Mouse (Mus musculus) midbrain, postnatal 0 days (tissue): ENCODE measurements around the gene Carmil2. TPM values are rescaled to one million over a fixed set of nuclear protein-coding genes. Genes with fewer than 3 reads are reported as not detected.

Source experiments
- ATAC-seq: fragments of 200-750 bp; cut with Nextera tagmentation; 2 replicates; pipeline ENCODE4 v1.8.0; 2017; ENCODE audit warnings: moderate number of reproducible peaks, mild to moderate bottlenecking, moderate TSS enrichment, moderate library complexity; ENCODE audit not compliant: low FRiP score
- DNase-seq: peaks from one replicate; pipeline ENCODE4 v3.0.0-alpha.2; 2015; ENCODE audit warnings: low spot score
- H3K27ac ChIP-seq: fragments of 300-500 bp; sonication (generic); 2 replicates; pipeline ENCODE4 v1.5.1; 2014; ENCODE audit warnings: low read depth, mild to moderate bottlenecking, low read length, mixed read lengths
- H3K27me3 ChIP-seq: fragments of 300-500 bp; sonication (generic); 2 replicates; pipeline ENCODE4 v1.6.1; 2014; ENCODE audit warnings: low read length, control low read depth, mixed read lengths; ENCODE audit not compliant: insufficient read depth
- H3K36me3 ChIP-seq: fragments of 300-500 bp; sonication (generic); 2 replicates; pipeline ENCODE4 v1.6.1; 2014; ENCODE audit warnings: low read length, control low read depth, mixed read lengths; ENCODE audit not compliant: insufficient read depth
- H3K4me1 ChIP-seq: fragments of 300-500 bp; sonication (generic); 2 replicates; pipeline ENCODE4 v1.6.1; 2014; ENCODE audit warnings: mild to moderate bottlenecking, control low read depth, antibody characterized with exemption, low read length, mixed read lengths; ENCODE audit not compliant: insufficient read depth
- H3K4me2 ChIP-seq: fragments of 300-500 bp; sonication (generic); 2 replicates; pipeline ENCODE4 v1.6.1; 2014; ENCODE audit warnings: low read depth, mild to moderate bottlenecking, low read length, mixed read lengths; ENCODE audit not compliant: poor library complexity, severe bottlenecking
- H3K4me3 ChIP-seq: fragments of 300-500 bp; sonication (generic); 2 replicates; pipeline ENCODE4 v1.5.1; 2014; ENCODE audit warnings: low read depth, mild to moderate bottlenecking, low read length, moderate library complexity
- H3K9ac ChIP-seq: fragments of 300-500 bp; sonication (generic); replicated peaks from 2 replicates; pipeline ENCODE4 v1.6.1; 2014; ENCODE audit warnings: mild to moderate bottlenecking, low read length, moderate library complexity, mixed read lengths; ENCODE audit not compliant: poor library complexity, severe bottlenecking
- H3K9me3 ChIP-seq: fragments of 300-500 bp; sonication (generic); 2 replicates; pipeline ENCODE4 v1.6.1; 2016; ENCODE audit warnings: low read length, control low read depth
- CTCF ChIP-seq: IDR thresholded peaks from 2 replicates; pipeline ENCODE4 v1.5.1; 2016; ENCODE audit warnings: antibody characterized with exemption, mild to moderate bottlenecking
- WGBS: fragments of 180-500 bp; shearing (Covaris S2); extraction: QIAGEN DNeasy Blood & Tissue Kit; methylation state at CpG from one replicate; pipeline ENCODE4 v1.1.7; 2014; 5-methylcytosine and 5-hydroxymethylcytosine counted together
- polyA plus RNA-seq: library from polyadenylated mRNA; unstranded; fragments of >200 nt; fragmentation: Nextera tagmentation; extraction: Ambion mirVana; gene quantifications from 2 replicates; pipeline ENCODE4 v1.2.1, GENCODE M21; 2015
- total RNA-seq: library from RNA; depleted of rRNA; stranded (reverse); fragments of >200 nt; gene quantifications from 2 replicates; pipeline ENCODE4 v1.2.3, GENCODE M21; 2014; rRNA removed

Carmil2 gene
- total and polyA plus RNA-seq, 2 experiments from 2014 or later = 5.4 to 35.1 TPM

DNA sequence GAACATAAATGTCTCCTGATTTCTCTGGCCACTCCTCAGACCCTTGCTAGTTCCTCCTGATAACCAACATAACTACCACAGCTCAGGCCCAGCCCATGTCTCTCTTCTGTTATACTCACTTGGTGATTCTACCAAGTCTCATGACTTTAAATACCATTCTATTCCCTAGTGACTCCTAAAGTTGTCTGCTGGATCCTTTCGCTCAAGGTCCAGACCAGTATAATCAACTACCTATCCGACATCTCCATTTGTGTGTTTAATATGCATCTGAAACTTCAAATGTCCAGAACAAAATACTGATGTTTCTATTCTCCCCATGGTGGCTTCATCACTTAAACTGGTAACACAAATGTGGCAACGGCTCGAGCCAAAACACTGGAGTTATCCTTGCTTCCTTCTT, 57.2 kb downstream of the Carmil2 start:
- no peaks in the 10 kb centered on the region for H3K4me1 ChIP-seq
- no peak overlapping the region for H3K9ac ChIP-seq
- no peak overlapping the region for H3K4me2 ChIP-seq
- H3K27me3 ChIP-seq = no peaks in the 10 kb centered on the region
- WGBS = 95% methylated on average over 4 of the region's 4 CpGs
- H3K27ac ChIP-seq = no peak overlapping the region
- no peaks in the 10 kb centered on the region for H3K9me3 ChIP-seq
- no peak for ATAC-seq
- no peaks in the 10 kb centered on the region for H3K36me3 ChIP-seq
- DNase-seq = no peak
- H3K4me3 ChIP-seq = no peak overlapping the region
- TF ChIP-seq CTCF = no peak

Other genes starting within 250 kb of the Carmil2 start
- 75.0 and 82.8 TPM in 2 replicates for gene Tppp3, start 214.7 kb upstream of the Carmil2 start, total RNA-seq
- 159 and 164 TPM in 2 replicates for gene Tppp3, start 214.7 kb upstream of the Carmil2 start, polyA plus RNA-seq
- gene Zdhhc1, start 189.4 kb upstream of the Carmil2 start, total RNA-seq = 32.9 and 47.2 TPM in 2 replicates
- 27.3 and 27.9 TPM in 2 replicates for gene Zdhhc1, start 189.4 kb upstream of the Carmil2 start, polyA plus RNA-seq
- gene Hsd11b2, start 167.5 kb upstream of the Carmil2 start, total RNA-seq = 0.57 and 0.88 TPM in 2 replicates
- 1.3 and 1.9 TPM in 2 replicates for gene Hsd11b2, start 167.5 kb upstream of the Carmil2 start, polyA plus RNA-seq
- gene Atp6v0d1, start 120.2 kb upstream of the Carmil2 start, total RNA-seq = 214 and 238 TPM in 2 replicates
- 272 and 300 TPM in 2 replicates for gene Atp6v0d1, start 120.2 kb upstream of the Carmil2 start, polyA plus RNA-seq
- gene Ripor1, start 81.0 kb upstream of the Carmil2 start, total RNA-seq = 12.6 and 16.1 TPM in 2 replicates
- gene Ripor1, start 81.0 kb upstream of the Carmil2 start, polyA plus RNA-seq = 32.6 and 32.7 TPM in 2 replicates
- gene Ctcf, start 49.7 kb upstream of the Carmil2 start, total RNA-seq = 40.2 and 44.2 TPM in 2 replicates
- gene Ctcf, start 49.7 kb upstream of the Carmil2 start, polyA plus RNA-seq = 73.0 and 81.9 TPM in 2 replicates
- gene Agrp, start 48.9 kb upstream of the Carmil2 start, total RNA-seq = not detected in 2 replicates
- 3.2 and 7.6 TPM in 2 replicates for gene Agrp, start 48.9 kb upstream of the Carmil2 start, polyA plus RNA-seq
- 20.6 and 32.0 TPM in 2 replicates for gene Acd, start 14.8 kb downstream of the Carmil2 start, total RNA-seq
- gene Acd, start 14.8 kb downstream of the Carmil2 start, polyA plus RNA-seq = 84.7 and 93.0 TPM in 2 replicates
- gene Pard6a, start 14.9 kb downstream of the Carmil2 start, total RNA-seq = 99.3 and 110 TPM in 2 replicates
- gene Pard6a, start 14.9 kb downstream of the Carmil2 start, polyA plus RNA-seq = 71.4 and 73.4 TPM in 2 replicates
- gene 4933405L10Rik, start 21.4 kb downstream of the Carmil2 start, total RNA-seq = not detected in 2 replicates
- gene 4933405L10Rik, start 21.4 kb downstream of the Carmil2 start, polyA plus RNA-seq = 0.44 and 0.50 TPM in 2 replicates
- gene Enkd1, start 21.9 kb downstream of the Carmil2 start, total RNA-seq = 9.8 and 11.2 TPM in 2 replicates
- gene Enkd1, start 21.9 kb downstream of the Carmil2 start, polyA plus RNA-seq = 15.4 and 15.6 TPM in 2 replicates
- gene Gfod2, start 72.4 kb downstream of the Carmil2 start, total RNA-seq = 47.6 and 64.7 TPM in 2 replicates
- 60.9 and 67.9 TPM in 2 replicates for gene Gfod2, start 72.4 kb downstream of the Carmil2 start, polyA plus RNA-seq
- 13.4 and 13.5 TPM in 2 replicates for gene Ranbp10, start 141.1 kb downstream of the Carmil2 start, total RNA-seq
- 4.8 and 6.4 TPM in 2 replicates for gene Ranbp10, start 141.1 kb downstream of the Carmil2 start, polyA plus RNA-seq
- gene Tsnaxip1, start 141.5 kb downstream of the Carmil2 start, total RNA-seq = 0.14 and 0.16 TPM in 2 replicates
- 0.62 and 0.88 TPM in 2 replicates for gene Tsnaxip1, start 141.5 kb downstream of the Carmil2 start, polyA plus RNA-seq
- 44.8 and 48.6 TPM in 2 replicates for gene Cenpt, start 167.0 kb downstream of the Carmil2 start, total RNA-seq
- 45.2 and 48.7 TPM in 2 replicates for gene Cenpt, start 167.0 kb downstream of the Carmil2 start, polyA plus RNA-seq
- gene Thap11, start 168.9 kb downstream of the Carmil2 start, total RNA-seq = 52.0 and 80.1 TPM in 2 replicates
- gene Thap11, start 168.9 kb downstream of the Carmil2 start, polyA plus RNA-seq = 40.1 and 42.9 TPM in 2 replicates
- gene Nutf2, start 174.3 kb downstream of the Carmil2 start, total RNA-seq = 60.7 and 65.2 TPM in 2 replicates
- gene Nutf2, start 174.3 kb downstream of the Carmil2 start, polyA plus RNA-seq = 109 and 137 TPM in 2 replicates
- gene Edc4, start 194.6 kb downstream of the Carmil2 start, total RNA-seq = 100 and 125 TPM in 2 replicates
- 45.2 and 45.4 TPM in 2 replicates for gene Edc4, start 194.6 kb downstream of the Carmil2 start, polyA plus RNA-seq
- 1.3 and 1.9 TPM in 2 replicates for gene Nrn1l, start 207.3 kb downstream of the Carmil2 start, total RNA-seq
- gene Nrn1l, start 207.3 kb downstream of the Carmil2 start, polyA plus RNA-seq = 1.3 TPM in 2 replicates
- gene Pskh1, start 214.2 kb downstream of the Carmil2 start, total RNA-seq = 23.2 and 23.9 TPM in 2 replicates
- 8.7 and 11.9 TPM in 2 replicates for gene Pskh1, start 214.2 kb downstream of the Carmil2 start, polyA plus RNA-seq
- gene Ctrl, start 247.6 kb downstream of the Carmil2 start, total RNA-seq = 3.6 and 4.0 TPM in 2 replicates
- 3.2 and 3.9 TPM in 2 replicates for gene Ctrl, start 247.6 kb downstream of the Carmil2 start, polyA plus RNA-seq